Mouse (Mus musculus) neutrophil, adult 5-6 weeks (primary cell): ENCODE data around the gene Specc1. TPM values are rescaled to one million over a fixed set of nuclear protein-coding genes. Genes with fewer than 3 reads are reported as not detected.

Source experiments
- ATAC-seq: fragments of 151-379, 151-347 bp; 2 replicates; pipeline ENCODE4 v1.8.0; 2017; ENCODE audit warnings: mild to moderate bottlenecking, moderate TSS enrichment; ENCODE audit not compliant: insufficient number of reproducible peaks, poor library complexity, low FRiP score, severe bottlenecking; ENCODE audit errors: extremely low read depth
- total RNA-seq: library from RNA; stranded (forward); fragments of 200-1000 nt; gene quantifications from 2 replicates; pipeline ENCODE4 v1.2.3, GENCODE M21; 2017

Gene Specc1
- total RNA-seq, 1 experiment from 2014 or later: 17.7 TPM

DNA sequence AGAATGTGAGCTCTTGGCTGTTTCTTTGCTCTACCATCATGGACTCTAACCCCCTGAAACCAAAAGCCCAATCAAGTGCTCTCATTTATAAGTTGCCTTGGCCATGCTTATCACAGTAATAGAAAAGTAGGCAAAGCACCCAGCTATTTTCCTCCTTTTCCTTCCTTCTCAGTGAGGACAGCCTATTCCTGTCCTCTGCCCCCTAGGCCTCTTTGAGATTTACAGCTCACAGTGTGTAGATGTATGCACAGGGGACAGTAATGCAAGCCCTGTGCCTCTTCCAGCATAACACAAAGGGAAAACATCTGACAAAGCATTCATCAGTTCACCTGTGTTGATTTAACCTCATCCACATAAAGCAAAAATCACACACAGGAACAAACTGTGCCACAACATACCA is 237.7 kb downstream of the Specc1 start:
- ATAC-seq: no peak

DNA sequence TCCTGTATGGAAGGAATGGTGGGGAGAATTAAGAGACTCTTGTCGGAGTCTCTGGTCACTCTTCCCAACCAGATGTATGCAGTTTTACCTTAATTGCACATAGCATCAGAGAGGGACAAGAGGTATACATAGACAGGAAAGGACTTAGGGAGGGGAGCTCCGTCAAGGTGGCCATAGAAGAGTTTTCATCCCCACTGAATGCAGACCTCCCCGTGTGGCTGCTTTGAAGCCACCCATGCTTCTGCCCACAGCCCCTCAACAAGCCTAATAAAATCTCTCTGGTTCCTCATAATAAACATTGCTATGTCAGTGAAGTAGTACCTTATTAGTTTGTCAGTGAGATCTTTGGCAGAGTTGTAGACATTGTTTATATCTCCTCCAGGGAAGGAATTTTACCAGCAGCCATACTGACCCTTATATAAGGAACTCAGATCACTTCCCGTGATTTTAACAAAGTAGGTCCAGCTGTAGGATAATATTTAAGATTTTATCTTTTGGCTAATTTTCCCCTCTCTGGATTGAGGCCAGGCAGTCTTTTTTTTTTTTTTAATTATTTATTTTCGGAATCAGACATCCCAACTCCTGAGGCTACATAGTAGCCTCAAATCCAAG is 244.4 kb downstream of the Specc1 start:
- no peak for ATAC-seq

GRCm38 (mm10) chr11:62202645-62203044 is 246.1 kb downstream of the Specc1 start:
- ATAC-seq: no peak

DNA sequence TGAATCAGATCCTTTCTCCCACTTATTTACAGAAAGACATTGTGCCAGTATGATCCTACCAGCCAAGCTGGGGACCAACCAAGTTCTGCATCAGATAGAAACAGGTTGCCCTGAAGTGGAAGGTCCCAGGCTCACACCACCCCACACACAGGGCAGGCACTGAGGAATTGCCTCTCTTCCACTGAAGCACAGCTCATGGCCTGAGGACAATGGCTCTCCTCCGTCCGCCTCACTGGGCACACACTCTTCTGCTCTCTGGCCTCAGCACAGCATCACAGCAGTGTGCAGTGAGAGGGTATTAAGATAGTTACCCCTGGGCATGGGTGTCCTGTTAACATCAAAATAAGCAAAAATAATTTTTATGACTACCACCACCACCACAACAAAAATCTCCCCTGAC is 252.5 kb downstream of the Specc1 start:
- ATAC-seq: no peak

- no peak for ATAC-seq
Measured at GRCm38 (mm10) chr11:62209891-62210290, 253.3 kb downstream of the Specc1 start.

DNA sequence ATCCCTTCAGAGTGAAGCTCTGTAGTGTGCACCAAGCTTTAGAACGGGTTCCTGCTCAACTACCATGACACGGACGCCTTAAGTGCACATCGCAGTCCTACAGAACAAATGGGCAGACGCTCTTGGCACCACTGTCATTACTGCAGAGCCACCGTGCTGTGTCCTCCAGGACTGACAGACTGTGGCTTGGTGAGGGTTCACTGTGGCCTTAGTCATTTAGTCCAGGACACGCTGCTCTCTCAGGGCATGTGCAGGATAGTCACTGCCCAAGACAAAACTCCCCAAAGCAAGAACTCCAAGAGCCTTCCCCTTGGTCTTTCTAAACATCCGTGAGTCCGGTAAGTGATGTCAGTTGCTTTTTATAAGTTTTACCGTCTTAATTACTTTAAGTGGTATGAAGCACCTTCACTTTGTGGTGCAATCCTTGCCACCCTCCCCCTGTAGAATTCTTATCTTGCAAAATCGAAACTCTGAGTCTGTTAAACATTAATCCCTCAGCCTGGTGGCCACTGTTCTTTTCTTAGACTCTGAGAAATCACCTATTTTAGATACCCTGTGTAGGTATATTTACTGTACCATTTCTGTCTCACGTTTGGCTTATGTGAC is 256.9 kb downstream of the Specc1 start:
- no peak for ATAC-seq

- no peak for ATAC-seq
Measured at GRCm38 (mm10) chr11:62215107-62215506, 258.5 kb downstream of the Specc1 start.

GRCm38 (mm10) chr11:62217751-62218150 is 261.2 kb downstream of the Specc1 start:
- no peak for ATAC-seq

GRCm38 (mm10) chr11:62220756-62221510 is 264.4 kb downstream of the Specc1 start:
- no peak for ATAC-seq

DNA sequence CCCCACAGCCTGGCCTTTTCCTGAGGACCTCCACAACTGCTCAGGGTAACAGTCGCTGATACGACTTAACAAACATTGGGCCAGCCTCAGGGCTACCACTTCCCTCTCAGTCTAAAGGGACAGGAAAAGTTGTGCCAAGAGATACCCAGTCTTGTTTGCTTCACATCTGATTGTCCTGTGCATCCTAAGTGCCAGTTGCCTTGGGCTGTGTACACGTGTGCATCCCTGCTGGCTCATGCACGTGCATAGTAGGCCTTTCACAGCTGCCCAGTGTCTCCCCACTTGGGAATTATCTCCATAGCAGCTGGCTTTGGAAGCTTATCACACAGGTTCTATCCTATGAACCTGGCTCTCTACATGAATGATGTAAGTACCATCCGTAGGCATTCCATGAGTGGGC is 266.9 kb downstream of the Specc1 start:
- no peak for ATAC-seq

GRCm38 (mm10) chr11:62223962-62224361 is 267.4 kb downstream of the Specc1 start:
- 0 out of 2 replicates have a peak, but pooled peaks have one; percentile 23 for ATAC-seq

- no peak for ATAC-seq
Measured at GRCm38 (mm10) chr11:62224797-62225196, 268.2 kb downstream of the Specc1 start.

- ATAC-seq: no peak
Measured at GRCm38 (mm10) chr11:62240631-62241261, 284.2 kb downstream of the Specc1 start.

- no peak for ATAC-seq
Measured at GRCm38 (mm10) chr11:62243871-62244270, 287.3 kb downstream of the Specc1 start.

- ATAC-seq: no peak
Measured at GRCm38 (mm10) chr11:62244471-62244870, 287.9 kb downstream of the Specc1 start.

DNA sequence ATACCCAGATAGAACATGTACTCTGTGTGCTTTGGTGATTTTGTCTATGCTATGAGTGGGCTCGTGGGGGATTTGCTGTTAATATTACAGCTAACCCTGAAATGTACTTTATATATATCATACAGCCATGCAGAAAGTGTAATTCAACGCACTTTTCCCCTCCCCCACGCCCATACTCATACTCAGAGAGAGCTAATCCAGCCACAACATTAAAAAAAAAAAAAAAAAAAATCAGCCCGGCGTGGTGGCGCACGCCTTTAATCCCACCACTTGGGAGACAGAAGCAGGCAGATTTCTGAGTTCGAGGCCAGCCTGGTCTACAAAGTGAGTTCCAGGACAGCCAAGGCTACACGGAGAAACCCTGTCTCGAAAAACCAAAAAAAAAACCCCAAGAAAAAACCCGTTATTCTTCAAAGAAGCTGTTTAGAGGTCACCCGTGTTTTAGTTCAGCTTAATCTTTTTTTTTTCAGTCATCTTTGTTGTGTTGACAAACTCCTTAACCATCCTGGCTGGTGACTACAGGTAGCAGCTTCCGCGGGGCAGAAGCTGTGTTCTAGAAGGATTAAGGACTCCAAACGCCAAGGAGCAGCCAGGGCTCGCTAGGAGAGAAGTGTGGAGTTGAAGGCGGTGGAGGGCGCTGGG is 291.3 kb downstream of the Specc1 start:
- no peak for ATAC-seq

GRCm38 (mm10) chr11:62248401-62249244 is 292.1 kb downstream of the Specc1 start, which contains the start of gene Adora2b:
Gene Adora2b (plus strand): TSS chr11:62248984.
- no peak for ATAC-seq

- ATAC-seq: no peak
Measured at GRCm38 (mm10) chr11:62249266-62250037, 292.9 kb downstream of the Specc1 start.
